Mouse (Mus musculus) forebrain, embryonic 14.5 days (tissue): ENCODE results near the gene Pidd1. TPM values are rescaled to one million over a fixed set of nuclear protein-coding genes. Genes with fewer than 3 reads are reported as not detected.

Experiments
- ATAC-seq: fragments of 200-750 bp; cut with Nextera tagmentation; 2 replicates; pipeline ENCODE4 v1.8.0; 2017; ENCODE audit warnings: mild to moderate bottlenecking, moderate library complexity
- DNase-seq: peaks from one replicate; pipeline ENCODE4 v3.0.0-alpha.2; 2015; ENCODE audit warnings: low spot score
- H3K27ac ChIP-seq: fragments of 300-500 bp; sonication (generic); 2 replicates; pipeline ENCODE4 v1.5.1; 2014; ENCODE audit warnings: low read depth, mild to moderate bottlenecking, control low read depth, low read length, moderate library complexity
- H3K27me3 ChIP-seq: fragments of 300-500 bp; sonication (generic); replicated peaks from 2 replicates; pipeline ENCODE4 v1.6.1; 2014; ENCODE audit warnings: low read length, control low read depth, mixed read lengths; ENCODE audit not compliant: control insufficient read depth, insufficient read depth
- H3K36me3 ChIP-seq: fragments of 300-500 bp; sonication (generic); 2 replicates; pipeline ENCODE4 v1.6.1; 2014; ENCODE audit warnings: low read length, control low read depth; ENCODE audit not compliant: control insufficient read depth, insufficient read depth
- H3K4me1 ChIP-seq: fragments of 300-500 bp; sonication (generic); 2 replicates; pipeline ENCODE4 v1.6.1; 2014; ENCODE audit warnings: antibody characterized with exemption, low read length, control low read depth; ENCODE audit not compliant: control insufficient read depth, insufficient read depth
- H3K4me2 ChIP-seq: fragments of 300-500 bp; sonication (generic); 2 replicates; pipeline ENCODE4 v1.6.1; 2014; ENCODE audit warnings: mild to moderate bottlenecking, control low read depth, low read length
- H3K4me3 ChIP-seq: fragments of 300-500 bp; sonication (generic); 2 replicates; pipeline ENCODE4 v1.5.1; 2014; ENCODE audit warnings: low read depth, low read length, control low read depth
- H3K9ac ChIP-seq: fragments of 300-500 bp; sonication (generic); 2 replicates; pipeline ENCODE4 v1.6.1; 2014; ENCODE audit warnings: mild to moderate bottlenecking, low read length, control low read depth, moderate library complexity
- H3K9me3 ChIP-seq: fragments of 300-500 bp; sonication (generic); replicated peaks from 2 replicates; pipeline ENCODE4 v1.6.1; 2016; ENCODE audit warnings: low read length, control low read depth, mixed read lengths; ENCODE audit not compliant: control insufficient read depth
- WGBS: fragments of 180-500 bp; shearing (Covaris S2); extraction: QIAGEN DNeasy Blood & Tissue Kit; methylation state at CpG from one replicate; pipeline ENCODE4 v1.1.7; 2014; 5-methylcytosine and 5-hydroxymethylcytosine counted together
- polyA plus RNA-seq: library from polyadenylated mRNA; unstranded; fragments of >200 nt; fragmentation: Nextera tagmentation; extraction: Ambion mirVana; gene quantifications from 2 replicates; pipeline ENCODE4 v1.2.1, GENCODE M21; 2014

Pidd1 gene
- polyA plus RNA-seq, result 5.4 and 5.6 TPM in 2 replicates

GRCm38 (mm10) chr7:141443828-141444237 lies at the start of gene Pidd1:
Gene Pidd1, minus strand, starts transcription at chr7:141444025.
- H3K9ac ChIP-seq, result peak within 1 kb of the TSS; percentile 66
- H3K4me3 ChIP-seq, result peak within 1 kb of the TSS; percentile 35
- H3K27me3 ChIP-seq, result 0 out of 2 replicates have a peak, but pooled peaks cover 2% of the 10 kb centered on the region
- H3K36me3 ChIP-seq, result peaks cover 20% of the 10 kb centered on the region
- WGBS, result under 1% methylated on average over 25 of the region's 25 CpGs
- H3K9me3 ChIP-seq, result no peaks in the 10 kb centered on the region
- H3K4me1 ChIP-seq, result peaks cover 21% of the 10 kb centered on the region
- ATAC-seq (peak; percentile 54), DNase-seq (peak; percentile 81)
- peak within 1 kb of the TSS; percentile 73 for H3K4me2 ChIP-seq
- H3K27ac ChIP-seq, result peak within 1 kb of the TSS; percentile 27; the same call in 1 of the 2 replicates

GRCm38 (mm10) chr7:141492738-141493137 lies 48.9 kb upstream of the Pidd1 start:
- WGBS, result 86% methylated on average over 5 of the region's 5 CpGs

GRCm38 (mm10) chr7:141491151-141491550 lies 47.3 kb upstream of the Pidd1 start:
- Histone ChIP-seq H3K27ac (no peak overlapping the region), H3K36me3 (0 out of 2 replicates have a peak, but pooled peaks cover 17% of the 10 kb centered on the region), H3K4me2 (no peak overlapping the region), H3K4me1 (no peaks in the 10 kb centered on the region), H3K9me3 (no peaks in the 10 kb centered on the region), H3K9ac (no peak overlapping the region), H3K4me3 (no peak overlapping the region), H3K27me3 (no peaks in the 10 kb centered on the region)
- DNase-seq, result no peak
- 73% methylated on average over 2 of the region's 2 CpGs for WGBS
- no peak for ATAC-seq

More at GRCm38 (mm10) chr7:141492738-141493137, 48.9 kb upstream of the Pidd1 start:
- no peaks in the 10 kb centered on the region for H3K4me1 ChIP-seq
- no peak for DNase-seq
- 0 out of 2 replicates have a peak, but pooled peaks cover 17% of the 10 kb centered on the region for H3K36me3 ChIP-seq
- no peaks in the 10 kb centered on the region for H3K9me3 ChIP-seq
- H3K4me3 ChIP-seq, result no peak overlapping the region
- no peaks in the 10 kb centered on the region for H3K27me3 ChIP-seq
- no peak overlapping the region for H3K27ac ChIP-seq
- no peak overlapping the region for H3K4me2 ChIP-seq
- no peak for ATAC-seq
- H3K9ac ChIP-seq, result no peak overlapping the region

- Histone ChIP-seq H3K4me1 (peaks cover 5% of the 10 kb centered on the region; the same call in 1 of the 2 replicates), H3K9ac (no peak overlapping the region), H3K9me3 (no peaks in the 10 kb centered on the region), H3K4me3 (no peak overlapping the region), H3K27ac (no peak overlapping the region), H3K36me3 (0 out of 2 replicates have a peak, but pooled peaks cover 2% of the 10 kb centered on the region), H3K27me3 (no peaks in the 10 kb centered on the region), H3K4me2 (no peak overlapping the region)
- no peak for ATAC-seq
- 88% methylated on average over 7 of the region's 7 CpGs for WGBS
- no peak for DNase-seq
Measured at GRCm38 (mm10) chr7:141487141-141487540, 43.3 kb upstream of the Pidd1 start.

GRCm38 (mm10) chr7:141486239-141486638 lies 42.4 kb upstream of the Pidd1 start:
- Histone ChIP-seq H3K27me3 (no peaks in the 10 kb centered on the region), H3K4me2 (no peak overlapping the region), H3K27ac (no peak overlapping the region), H3K4me1 (peaks cover 9% of the 10 kb centered on the region), H3K9ac (no peak overlapping the region), H3K36me3 (no peaks in the 10 kb centered on the region), H3K4me3 (no peak overlapping the region), H3K9me3 (no peaks in the 10 kb centered on the region)
- DNase-seq (no peak), ATAC-seq (no peak)
- WGBS, result 83% methylated on average over 1 of the region's 1 CpGs

- Histone ChIP-seq H3K4me1 (peaks cover 14% of the 10 kb centered on the region), H3K27me3 (no peaks in the 10 kb centered on the region), H3K9me3 (no peaks in the 10 kb centered on the region), H3K4me3 (no peak overlapping the region), H3K4me2 (no peak overlapping the region), H3K36me3 (no peaks in the 10 kb centered on the region), H3K27ac (no peak overlapping the region), H3K9ac (no peak overlapping the region)
- 70% methylated on average over 2 of the region's 2 CpGs for WGBS
- ATAC-seq, result no peak
- DNase-seq, result no peak
Measured at GRCm38 (mm10) chr7:141485606-141486005, 41.8 kb upstream of the Pidd1 start.

GRCm38 (mm10) chr7:141485186-141485585 lies 41.4 kb upstream of the Pidd1 start:
- Histone ChIP-seq H3K27me3 (no peaks in the 10 kb centered on the region), H3K9me3 (no peaks in the 10 kb centered on the region), H3K27ac (no peak overlapping the region), H3K4me1 (peaks cover 14% of the 10 kb centered on the region), H3K4me2 (no peak overlapping the region), H3K9ac (no peak overlapping the region), H3K36me3 (no peaks in the 10 kb centered on the region), H3K4me3 (no peak overlapping the region)
- WGBS, result 56% methylated on average over 2 of the region's 2 CpGs
- DNase-seq, result no peak
- no peak for ATAC-seq

- Histone ChIP-seq H3K4me1 (peaks cover 14% of the 10 kb centered on the region), H3K27me3 (no peaks in the 10 kb centered on the region), H3K27ac (no peak overlapping the region), H3K9ac (no peak overlapping the region), H3K36me3 (no peaks in the 10 kb centered on the region), H3K4me3 (no peak overlapping the region), H3K9me3 (no peaks in the 10 kb centered on the region), H3K4me2 (no peak overlapping the region)
- no peak for ATAC-seq
- WGBS, result 80% methylated on average over 5 of the region's 5 CpGs
- no peak for DNase-seq
Measured at GRCm38 (mm10) chr7:141484186-141485120, 40.6 kb upstream of the Pidd1 start.
